8 mouse cellular contexts compared by ENCODE assay signal in genomic region chr9:65677119-65677462, GRCm38 (mm10). TPM values are rescaled to one million over a fixed set of nuclear protein-coding genes. Genes with fewer than 3 reads are reported as not detected.
DNase-seq lines count a peak whose midpoint lies in the region; ATAC-seq and TF ChIP-seq lines count a peak whose summit lies in the region.

No protein-coding gene starts in this region.

- intact Hi-C loops in gastrocnemius, adult 2 months (cut with DNase I), result loop anchor here (5.0 kb wide), 1 partner anchor 150 kb away; the partner anchor contains the start of gene Zfp609
- intact Hi-C loops in left cerebral cortex, postnatal 4 days (cut with DNase I), result no loop called here

- H3K4me2 ChIP-seq in forebrain, embryonic 16.5 days (ENCODE audit: low read length), result peak overlapping the region; percentile 94
- H3K4me2 ChIP-seq in liver, embryonic 16.5 days (ENCODE audit: low read depth, low read length), result peak overlapping the region; percentile 82

- DNase-seq in gastrocnemius, adult 2 months, result peak; percentile 14
- no peak for DNase-seq in gastrocnemius, adult 18-20 months (ENCODE audit: low spot score)
- no peak for DNase-seq in retina, embryonic 14.5 days (ENCODE audit: low spot score)
- no peak for DNase-seq in left cerebral cortex, postnatal 4 days

- H3K79me3 ChIP-seq in C2C12 (ENCODE audit: low read depth), result no peaks in the 10 kb centered on the region

- ATAC-seq in forebrain, embryonic 16.5 days, result no peak
- no peak for ATAC-seq in liver, embryonic 16.5 days (ENCODE audit: low read depth)
- no peak for ATAC-seq in megakaryocyte progenitor cell, adult 5-6 weeks (replicated peaks; ENCODE audit: poor library complexity)

- H3K4me1 ChIP-seq in forebrain, embryonic 16.5 days (replicated peaks; ENCODE audit: control insufficient read depth, insufficient read depth, low read length), result peaks cover 42% of the 10 kb centered on the region
- peaks cover 23% of the 10 kb centered on the region for H3K4me1 ChIP-seq in liver, embryonic 16.5 days (ENCODE audit: control insufficient read depth, low read depth, low read length)

- H3ac ChIP-seq in C2C12 (ENCODE audit: control insufficient read depth, insufficient read length, low read depth), result no peak overlapping the region

- H3K79me2 ChIP-seq in C2C12 (ENCODE audit: control insufficient read depth, insufficient read depth), result peaks cover 39% of the 10 kb centered on the region

- H3K9ac ChIP-seq in forebrain, embryonic 16.5 days (replicated peaks; ENCODE audit: low read depth, low read length), result peak overlapping the region; percentile 80
- peak overlapping the region; percentile 73 for H3K9ac ChIP-seq in liver, embryonic 16.5 days (ENCODE audit: low read depth, low read length)

- peak overlapping the region; percentile 84 for H3K4me3 ChIP-seq in gastrocnemius, adult 2 months
- peak overlapping the region; percentile 42 for H3K4me3 ChIP-seq in C2C12 (ENCODE audit: insufficient read depth, poor library complexity, severe bottlenecking)
- peak overlapping the region; percentile 62 for H3K4me3 ChIP-seq in forebrain, embryonic 16.5 days (replicated peaks; ENCODE audit: low read length)
- peak overlapping the region; percentile 71 for H3K4me3 ChIP-seq in liver, embryonic 16.5 days (ENCODE audit: low read depth, low read length)

- H3K27me3 ChIP-seq in C2C12 (ENCODE audit: control insufficient read depth, insufficient read depth, insufficient read length), result no peaks in the 10 kb centered on the region
- H3K27me3 ChIP-seq in forebrain, embryonic 16.5 days (replicated peaks; ENCODE audit: control insufficient read depth, insufficient read depth, low read length), result no peaks in the 10 kb centered on the region
- H3K27me3 ChIP-seq in liver, embryonic 16.5 days (ENCODE audit: control insufficient read depth, insufficient read depth, low read depth, low read length), result no peaks in the 10 kb centered on the region

- H3K9me3 ChIP-seq in forebrain, embryonic 16.5 days (ENCODE audit: control insufficient read depth, low read length), result no peaks in the 10 kb centered on the region
- no peaks in the 10 kb centered on the region for H3K9me3 ChIP-seq in liver, embryonic 16.5 days (replicated peaks; ENCODE audit: control insufficient read depth, low read length)

- 1% methylated on average over 3 of the region's 3 CpGs for WGBS in forebrain, embryonic 16.5 days
- 27% methylated on average over 3 of the region's 3 CpGs for WGBS in liver, embryonic 16.5 days (ENCODE audit: insufficient replicate concordance)

- peak overlapping the region; percentile 92 for H3K27ac ChIP-seq in gastrocnemius, adult 2 months
- H3K27ac ChIP-seq in forebrain, embryonic 16.5 days (ENCODE audit: low read length), result 0 out of 2 replicates have a peak overlapping the region, but pooled peaks have one; percentile 42
- no peak overlapping the region for H3K27ac ChIP-seq in liver, embryonic 16.5 days (ENCODE audit: low read length)

- H3K36me3 ChIP-seq in C2C12 (ENCODE audit: control insufficient read depth, insufficient read depth), result no peaks in the 10 kb centered on the region
- H3K36me3 ChIP-seq in forebrain, embryonic 16.5 days (ENCODE audit: control insufficient read depth, insufficient read depth), result no peaks in the 10 kb centered on the region
- H3K36me3 ChIP-seq in liver, embryonic 16.5 days (ENCODE audit: control insufficient read depth, insufficient read depth), result no peaks in the 10 kb centered on the region

- no peak for TF ChIP-seq CTCF in gastrocnemius, adult 2 months (IDR thresholded peaks at IDR 0.05)
- TF ChIP-seq CTCF in C2C12 (IDR thresholded peaks at IDR 0.05; ENCODE audit: control insufficient read depth, insufficient read depth, insufficient read length), result no peak

TF ChIP-seq in C2C12, 6 proteins besides CTCF, POLR2A, EP300 and RAD21:
- TF ChIP-seq USF1 (IDR thresholded peaks at IDR 0.05; ENCODE audit: low read depth), result no peak
- no peak for TF ChIP-seq CEBPB (IDR thresholded peaks at IDR 0.05; ENCODE audit: low read depth)
- TF ChIP-seq MYOG (IDR thresholded peaks at IDR 0.05; ENCODE audit: control insufficient read depth, extremely low read depth, insufficient read length), result no peak
- TF ChIP-seq MYOD1 (IDR thresholded peaks at IDR 0.05; ENCODE audit: control insufficient read depth, insufficient read length, low read depth), result no peak

RNA-seq across cellular contexts. Expression of gene Oaz2, which starts 9.3 kb away (rescaled TPM):
- 100 to 1,000 TPM; 195 to 201 TPM for total RNA-seq in gastrocnemius, adult 2 months (2021)
- total RNA-seq in gastrocnemius, adult 18-20 months (2021), result 100 to 1,000 TPM; 223 to 247 TPM
- polyA plus RNA-seq in C2C12 (2012; fragmentation: generic; extraction: Trizol), result 75.7 TPM
- 345 and 364 TPM in 2 replicates for polyA plus RNA-seq in forebrain, embryonic 16.5 days (2015; fragmentation: Nextera tagmentation; extraction: Ambion mirVana)
- 40.7 and 50.9 TPM in 2 replicates for polyA plus RNA-seq in liver, embryonic 16.5 days (2015; fragmentation: Nextera tagmentation; extraction: Ambion mirVana)
- total RNA-seq in megakaryocyte progenitor cell, adult 5-6 weeks (2015), result 8.3 and 15.7 TPM in 2 replicates
- 34.4 and 37.3 TPM in 2 replicates for total RNA-seq in megakaryocyte progenitor cell, adult 5-6 weeks (2017)
- 100 to 1,000 TPM; 202 to 211 TPM for total RNA-seq in left cerebral cortex, postnatal 4 days (2021)

RNA-seq across cellular contexts. Expression of gene Rbpms2, which starts 47.6 kb away (rescaled TPM):
- total RNA-seq in gastrocnemius, adult 2 months (2021), result 1 to 10 TPM in 1 of 2 experiments, under 1 TPM in 1; 0.99 to 1.8 TPM
- total RNA-seq in gastrocnemius, adult 18-20 months (2021), result 1 to 10 TPM; 1.5 to 2.3 TPM
- polyA plus RNA-seq in C2C12 (2012; fragmentation: generic; extraction: Trizol), result 41.3 TPM
- 3.2 and 3.4 TPM in 2 replicates for polyA plus RNA-seq in forebrain, embryonic 16.5 days (2015; fragmentation: Nextera tagmentation; extraction: Ambion mirVana)
- 11.9 and 14.6 TPM in 2 replicates for polyA plus RNA-seq in liver, embryonic 16.5 days (2015; fragmentation: Nextera tagmentation; extraction: Ambion mirVana)
- 0.15 and 0.20 TPM in 2 replicates for total RNA-seq in megakaryocyte progenitor cell, adult 5-6 weeks (2015)
- total RNA-seq in megakaryocyte progenitor cell, adult 5-6 weeks (2017), result 0.41 TPM in 1 of 2 replicates, not detected in the other
- 1 to 10 TPM; 1.8 to 2.4 TPM for total RNA-seq in left cerebral cortex, postnatal 4 days (2021)

Comparison
In these comparisons a context has a peak if more than half of its experiments do, and no peak if none do; other contexts are left out.
1. RNA of gene Oaz2, which starts 9.3 kb away (total RNA-seq): 223 to 247 TPM in gastrocnemius, adult 18-20 months, 202 to 211 TPM in left cerebral cortex, postnatal 4 days and 195 to 201 TPM in gastrocnemius, adult 2 months; 8.3 to 37.3 TPM in megakaryocyte progenitor cell, adult 5-6 weeks; every median in the first group is over 4 times any median in the second.
2. Peak in every context shown above with its lines, with median percentiles within 50 percentile points of each other: H3K4me3 ChIP-seq.